Mouse (Mus musculus): ENCODE results near the gene Col23a1. TPM values are rescaled to one million over a fixed set of nuclear protein-coding genes. Genes with fewer than 3 reads are reported as not detected.
A peak's percentile ranks its signal among the peaks of the same experiment; 100 is the strongest.

Col23a1 gene
- total and polyA plus RNA-seq, 2 experiments from 2014 or later = 3.2 to 12.6 TPM

- peaks cover 47% of the 10 kb centered on the region for H3K36me3 ChIP-seq (ENCODE audit: insufficient read depth)
- H3K4me1 ChIP-seq (ENCODE audit: insufficient read depth) = 0 out of 2 replicates have a peak, but pooled peaks cover 3% of the 10 kb centered on the region
- ATAC-seq = no peak
These were observed 332.1 kb downstream of the Col23a1 start for GRCm38 (mm10) chr11:51621776-51622175.

GRCm38 (mm10) chr11:51622971-51623491 is 333.3 kb downstream of the Col23a1 start:
- no peak overlapping the region for H3K4me3 ChIP-seq (ENCODE audit: low read depth, low read length)
- H3K4me1 ChIP-seq (ENCODE audit: insufficient read depth) = 0 out of 2 replicates have a peak, but pooled peaks cover 3% of the 10 kb centered on the region
- no peak for DNase-seq
- no peak overlapping the region for H3K27ac ChIP-seq (ENCODE audit: low read depth, low read length)
- H3K36me3 ChIP-seq (ENCODE audit: insufficient read depth) = peaks cover 59% of the 10 kb centered on the region
- no peaks in the 10 kb centered on the region for H3K27me3 ChIP-seq (ENCODE audit: insufficient read depth, low read length)
- no peak overlapping the region for H3K4me2 ChIP-seq (ENCODE audit: low read depth)
- whole genome bisulfite sequencing = 87% methylated on average over 7 of the region's 7 CpGs
- no peaks in the 10 kb centered on the region for H3K9me3 ChIP-seq (ENCODE audit: low read length)
- H3K9ac ChIP-seq = no peak overlapping the region
- TF ChIP-seq CTCF (IDR thresholded peaks at IDR 0.05; ENCODE audit: low read depth) = no peak
- ATAC-seq = no peak

More at GRCm38 (mm10) chr11:51621776-51622175, 332.1 kb downstream of the Col23a1 start:
- 96% methylated on average over 2 of the region's 2 CpGs for WGBS
- H3K9ac ChIP-seq = no peak overlapping the region
- no peak overlapping the region for H3K4me2 ChIP-seq (ENCODE audit: low read depth)
- no peaks in the 10 kb centered on the region for H3K27me3 ChIP-seq (ENCODE audit: insufficient read depth, low read length)
- no peak overlapping the region for H3K4me3 ChIP-seq (ENCODE audit: low read depth, low read length)
- no peaks in the 10 kb centered on the region for H3K9me3 ChIP-seq (ENCODE audit: low read length)
- DNase-seq = no peak
- no peak for TF ChIP-seq CTCF (IDR thresholded peaks at IDR 0.05; ENCODE audit: low read depth)
- no peak overlapping the region for H3K27ac ChIP-seq (ENCODE audit: low read depth, low read length)

- no peak overlapping the region for H3K4me2 ChIP-seq (ENCODE audit: low read depth)
- DNase-seq = no peak
- 88% methylated on average over 5 of the region's 5 CpGs for WGBS
- ATAC-seq = no peak
- no peak overlapping the region for H3K4me3 ChIP-seq (ENCODE audit: low read depth, low read length)
- H3K9ac ChIP-seq = no peak overlapping the region
- no peak for TF ChIP-seq CTCF (IDR thresholded peaks at IDR 0.05; ENCODE audit: low read depth)
- H3K27ac ChIP-seq (ENCODE audit: low read depth, low read length) = no peak overlapping the region
- no peaks in the 10 kb centered on the region for H3K27me3 ChIP-seq (ENCODE audit: insufficient read depth, low read length)
- no peaks in the 10 kb centered on the region for H3K9me3 ChIP-seq (ENCODE audit: low read length)
- peaks cover 72% of the 10 kb centered on the region for H3K36me3 ChIP-seq (ENCODE audit: insufficient read depth)
- H3K4me1 ChIP-seq (ENCODE audit: insufficient read depth) = no peaks in the 10 kb centered on the region
These were observed 335.6 kb downstream of the Col23a1 start for GRCm38 (mm10) chr11:51625187-51625820.

- Histone ChIP-seq H3K9me3 (ENCODE audit: low read length) (no peaks in the 10 kb centered on the region), H3K36me3 (ENCODE audit: insufficient read depth) (peaks cover 66% of the 10 kb centered on the region), H3K9ac (no peak overlapping the region), H3K4me1 (ENCODE audit: insufficient read depth) (no peaks in the 10 kb centered on the region), H3K4me3 (ENCODE audit: low read depth, low read length) (no peak overlapping the region), H3K4me2 (ENCODE audit: low read depth) (no peak overlapping the region), H3K27me3 (ENCODE audit: insufficient read depth, low read length) (no peaks in the 10 kb centered on the region), H3K27ac (ENCODE audit: low read depth, low read length) (no peak overlapping the region)
- 94% methylated on average over 9 of the region's 9 CpGs for WGBS
- no peak for DNase-seq
- no peak for ATAC-seq
- TF ChIP-seq CTCF (IDR thresholded peaks at IDR 0.05; ENCODE audit: low read depth) = no peak
These were observed 337.7 kb downstream of the Col23a1 start for GRCm38 (mm10) chr11:51627425-51627824.

GRCm38 (mm10) chr11:51627907-51628306 is 338.2 kb downstream of the Col23a1 start:
- no peak overlapping the region for H3K4me3 ChIP-seq (ENCODE audit: low read depth, low read length)
- ATAC-seq = no peak
- H3K4me2 ChIP-seq (ENCODE audit: low read depth) = no peak overlapping the region
- no peaks in the 10 kb centered on the region for H3K9me3 ChIP-seq (ENCODE audit: low read length)
- WGBS = 91% methylated on average over 8 of the region's 8 CpGs
- DNase-seq = no peak
- no peaks in the 10 kb centered on the region for H3K27me3 ChIP-seq (ENCODE audit: insufficient read depth, low read length)
- H3K27ac ChIP-seq (ENCODE audit: low read depth, low read length) = no peak overlapping the region
- H3K4me1 ChIP-seq (ENCODE audit: insufficient read depth) = no peaks in the 10 kb centered on the region
- H3K9ac ChIP-seq = no peak overlapping the region
- TF ChIP-seq CTCF (IDR thresholded peaks at IDR 0.05; ENCODE audit: low read depth) = no peak
- H3K36me3 ChIP-seq (ENCODE audit: insufficient read depth) = peaks cover 62% of the 10 kb centered on the region

- H3K36me3 ChIP-seq (ENCODE audit: insufficient read depth) = peaks cover 43% of the 10 kb centered on the region
- 82% methylated on average over 15 of the region's 15 CpGs for WGBS
These were observed 340.1 kb downstream of the Col23a1 start for GRCm38 (mm10) chr11:51629651-51630314.

More at GRCm38 (mm10) chr11:51629651-51630314, 340.1 kb downstream of the Col23a1 start:
- Histone ChIP-seq H3K4me3 (ENCODE audit: low read depth, low read length) (no peak overlapping the region), H3K27ac (ENCODE audit: low read depth, low read length) (no peak overlapping the region), H3K27me3 (ENCODE audit: insufficient read depth, low read length) (no peaks in the 10 kb centered on the region), H3K4me2 (ENCODE audit: low read depth) (no peak overlapping the region), H3K9me3 (ENCODE audit: low read length) (no peaks in the 10 kb centered on the region), H3K9ac (no peak overlapping the region), H3K4me1 (ENCODE audit: insufficient read depth) (peaks cover 7% of the 10 kb centered on the region; the same call in 1 of the 2 replicates)
- TF ChIP-seq CTCF (IDR thresholded peaks at IDR 0.05; ENCODE audit: low read depth) = no peak
- DNase-seq (no peak), ATAC-seq (peak; percentile 12; the same call in 1 of the 2 replicates)

Data from forebrain, postnatal 0 days (tissue).